Mouse (Mus musculus): Measurements from ENCODE around the gene Cpa5.

DNA sequence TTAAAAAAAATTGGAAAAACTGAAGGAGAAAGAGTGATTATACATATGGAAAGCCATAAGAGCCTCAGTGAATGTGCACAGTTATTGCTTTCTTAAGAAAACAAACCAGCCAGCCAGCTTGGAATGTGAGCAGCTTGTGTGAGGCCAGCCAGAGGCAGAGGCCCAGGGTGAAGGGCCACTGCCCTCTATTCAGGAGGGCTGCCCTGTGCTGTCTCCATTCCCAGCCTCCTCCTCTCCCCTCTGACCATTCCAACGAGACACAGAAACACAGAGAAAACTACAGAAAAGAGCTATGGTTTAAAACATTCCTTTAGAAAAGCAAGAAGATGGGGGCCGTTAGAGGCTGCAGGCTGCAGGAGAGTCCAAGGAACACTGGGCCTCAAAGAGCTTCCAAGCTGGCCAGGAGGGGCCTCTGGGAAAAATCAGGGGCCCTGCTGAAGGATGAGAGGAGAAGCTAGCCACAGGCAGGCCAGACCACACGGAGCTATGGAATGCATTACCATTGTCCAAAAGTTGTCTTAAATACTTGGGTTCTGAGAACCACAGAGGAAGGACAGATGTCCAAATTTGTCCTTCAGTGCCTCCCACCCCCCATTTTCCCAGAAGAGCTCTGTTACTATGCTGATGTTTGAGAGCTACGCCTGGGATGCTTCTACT lies 25.5 kb downstream of the Cpa5 start:
- TF ChIP-seq CTCF (IDR thresholded peaks at IDR 0.05; ENCODE audit: low read depth) (no peak), EP300 (optimal IDR thresholded peaks at IDR 0.05) (no peak)

Data from stomach, postnatal 0 days (tissue).